Mouse (Mus musculus): ENCODE data around the gene Nkain4.

DNA sequence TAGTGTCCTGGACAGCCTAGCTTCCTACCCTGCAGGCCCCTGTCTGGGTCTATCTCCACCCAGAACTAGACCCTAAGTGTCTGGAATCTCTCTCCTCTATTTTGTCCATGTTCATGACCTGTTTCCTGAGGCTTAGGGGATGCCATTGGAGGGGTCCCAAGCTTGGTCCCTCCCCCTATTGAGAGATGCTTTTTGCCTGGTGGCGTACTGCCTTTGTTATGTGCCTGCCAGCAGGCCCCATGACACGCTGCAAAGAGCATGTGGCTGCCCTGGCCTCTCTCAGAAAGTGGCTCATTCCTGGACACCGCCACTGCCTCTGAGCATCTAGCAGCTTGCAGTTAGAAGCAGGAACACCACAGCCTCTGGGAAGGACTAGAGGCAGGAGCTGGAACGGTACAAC, 25.8 kb downstream of the Nkain4 start, which contains the start of gene Birc7:
- TF ChIP-seq POLR2A (IDR thresholded peaks at IDR 0.05; ENCODE audit: insufficient read depth, low read length) (no peak), EP300 (IDR thresholded peaks at IDR 0.05; ENCODE audit: insufficient read depth, low read depth, low read length) (no peak)
